Mouse (Mus musculus) gastrocnemius, postnatal 14 days (tissue): ENCODE measurements around the gene Slc1a7. TPM values are rescaled to one million over a fixed set of nuclear protein-coding genes. Genes with fewer than 3 reads are reported as not detected.
A peak's percentile ranks its signal among the peaks of the same experiment; 100 is the strongest.

Experiments
- DNase-seq: peaks from one replicate; pipeline ENCODE4 v3.0.0; 2021; ENCODE audit warnings: mixed read lengths
- intact Hi-C: fragments of 180-260 bp; cut with DNase I; formaldehyde crosslinking; loops from one replicate; pipeline ENCODE4 v1.15.1; 2025; ENCODE audit warnings: low total_unique reads
- total RNA-seq, 2 experiments: library from RNA; stranded (reverse); gene quantifications; 2 replicates each; pipeline ENCODE4 v1.2.3; 2021

Slc1a7 gene
- total RNA-seq, 2 experiments from 2014 or later, result 0.06 to 0.09 TPM

DNA sequence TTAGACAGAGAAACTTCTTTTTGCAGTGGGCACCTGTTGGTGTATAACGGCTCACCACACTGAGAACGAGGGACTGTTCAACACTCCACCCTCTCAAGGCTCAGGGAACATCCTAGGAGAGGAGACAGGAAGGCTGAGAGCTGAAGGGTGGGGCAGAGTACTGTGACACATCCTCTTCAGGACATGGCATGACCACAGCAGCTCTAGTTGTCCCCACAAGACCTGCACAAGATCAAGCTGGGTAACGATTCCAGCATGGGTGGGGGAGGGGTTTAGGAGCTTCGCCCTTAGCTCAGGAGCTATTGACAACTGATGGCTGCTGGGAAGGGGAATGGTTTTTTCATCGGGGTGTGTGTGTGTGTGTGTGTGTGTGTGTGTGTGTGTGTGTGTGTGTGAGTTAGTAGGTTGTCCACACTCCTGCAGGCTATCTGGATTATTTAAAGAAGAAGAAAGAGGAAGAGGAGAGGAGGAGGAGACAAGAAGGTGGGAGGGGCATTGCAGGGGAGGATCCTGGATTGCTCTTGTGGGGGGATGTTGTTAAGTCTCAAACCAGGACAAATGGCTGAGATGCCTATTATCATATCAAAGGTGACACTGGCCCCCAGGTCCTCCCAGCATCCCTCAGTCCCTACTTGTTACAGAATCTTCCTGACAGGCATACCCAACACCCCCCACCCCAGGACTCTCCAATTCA lies 1.6 kb upstream of the Slc1a7 start:
- DNase-seq, result no peak
- intact Hi-C loops, result no loop called here

DNA sequence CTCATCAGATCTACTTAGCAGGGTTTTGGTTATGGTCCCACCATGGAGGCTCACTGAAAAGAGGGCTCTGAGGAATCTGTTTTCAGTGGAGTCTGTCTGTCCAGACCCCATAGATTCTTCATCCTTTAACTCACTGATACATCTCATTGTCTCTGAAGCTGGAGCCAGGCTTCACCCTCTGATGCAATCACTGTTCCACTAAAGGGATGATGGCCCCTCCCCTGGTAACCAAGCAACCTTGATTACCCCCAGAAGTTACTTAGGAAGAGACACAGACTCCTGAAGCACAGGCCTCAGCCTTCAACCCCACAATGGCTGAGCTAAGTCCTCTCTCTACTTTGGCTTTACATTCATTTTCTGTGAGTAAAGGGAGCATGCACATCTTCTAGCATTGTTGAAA lies 1.6 kb downstream of the Slc1a7 start:
- intact Hi-C loops, result no loop called here
- no peak for DNase-seq

DNA sequence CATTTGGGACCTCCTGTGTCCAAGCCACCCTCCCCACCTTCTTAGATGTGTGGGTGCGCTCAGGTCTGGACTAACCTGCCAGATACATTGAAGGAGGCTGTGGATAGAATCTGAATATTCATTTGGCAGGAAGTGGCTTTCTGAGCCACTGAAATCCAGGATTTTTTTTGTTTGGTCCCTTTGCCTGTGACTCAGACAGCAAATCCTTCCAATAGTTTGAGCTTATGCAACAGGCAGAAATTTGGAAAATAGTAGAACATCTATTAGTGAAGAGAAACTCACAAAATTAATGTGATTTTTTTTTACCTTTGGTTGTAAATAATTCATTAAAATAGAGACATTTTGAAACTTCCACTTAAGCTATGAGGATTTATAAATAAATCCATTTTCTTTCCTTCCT lies 3.0 kb downstream of the Slc1a7 start:
- DNase-seq, result no peak
- intact Hi-C loops, result no loop called here

DNA sequence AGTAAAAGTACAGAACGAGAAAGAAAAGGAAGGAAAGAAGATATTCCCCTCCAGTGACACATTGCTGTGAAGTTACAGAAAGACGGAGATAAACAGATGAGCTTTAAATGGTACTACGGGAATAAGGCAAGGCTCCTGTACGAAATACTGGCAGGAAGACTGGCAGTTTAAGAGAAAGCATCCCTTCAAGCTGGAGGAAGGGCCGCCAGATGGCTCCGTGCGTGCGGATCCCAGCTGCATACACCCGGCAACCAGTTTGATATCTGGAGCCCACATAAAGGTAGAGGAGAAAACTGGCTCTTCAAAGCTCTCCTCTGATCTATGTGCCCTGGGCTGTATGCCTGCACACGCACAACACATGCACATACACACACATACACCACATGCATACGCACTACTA lies 6.4 kb downstream of the Slc1a7 start:
- intact Hi-C loops, result no loop called here

DNA sequence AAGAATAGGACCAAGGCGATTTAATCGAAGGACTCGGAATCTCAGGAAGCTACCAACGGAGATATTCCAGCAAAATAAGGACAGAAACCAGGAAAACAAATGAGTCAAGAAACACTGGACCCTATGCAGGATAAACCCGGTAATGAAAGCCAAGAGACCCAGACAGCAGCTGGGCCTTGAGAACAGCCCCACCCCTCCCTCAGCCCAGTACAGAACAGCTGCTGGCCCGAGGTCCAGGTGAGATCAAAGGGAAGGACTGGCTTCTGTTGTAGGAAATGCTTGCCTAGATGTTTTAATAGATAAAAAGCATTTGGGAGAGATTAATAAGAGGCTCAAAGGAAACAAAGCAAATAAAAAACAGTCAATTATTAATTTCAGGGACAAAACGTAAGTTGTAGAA lies 6.9 kb downstream of the Slc1a7 start:
- intact Hi-C loops, result no loop called here
- DNase-seq, result peak; percentile 46

More for the DNA sequence above, 6.4 kb downstream of the Slc1a7 start:
- DNase-seq, result no peak

DNA sequence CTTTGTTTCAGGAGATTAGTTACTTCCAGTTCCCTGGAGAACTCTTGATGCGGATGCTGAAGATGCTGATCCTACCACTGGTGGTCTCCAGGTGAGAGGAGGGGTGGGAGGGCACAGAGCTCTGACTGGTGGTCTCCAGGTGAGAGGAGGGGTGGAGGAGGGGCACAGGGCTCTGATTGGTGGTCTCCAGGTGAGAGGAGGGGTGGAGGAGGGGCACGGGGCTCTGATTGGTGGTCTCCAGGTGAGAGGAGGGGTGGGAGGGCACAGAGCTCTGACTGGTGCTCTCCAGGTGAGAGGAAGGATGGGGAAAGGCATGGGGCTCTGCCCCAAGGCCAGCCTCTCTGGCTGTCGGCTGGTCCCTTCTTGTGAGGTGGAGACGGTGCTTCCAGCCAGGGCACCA lies 9.5 kb downstream of the Slc1a7 start:
- DNase-seq, result no peak
- intact Hi-C loops, result no loop called here

DNA sequence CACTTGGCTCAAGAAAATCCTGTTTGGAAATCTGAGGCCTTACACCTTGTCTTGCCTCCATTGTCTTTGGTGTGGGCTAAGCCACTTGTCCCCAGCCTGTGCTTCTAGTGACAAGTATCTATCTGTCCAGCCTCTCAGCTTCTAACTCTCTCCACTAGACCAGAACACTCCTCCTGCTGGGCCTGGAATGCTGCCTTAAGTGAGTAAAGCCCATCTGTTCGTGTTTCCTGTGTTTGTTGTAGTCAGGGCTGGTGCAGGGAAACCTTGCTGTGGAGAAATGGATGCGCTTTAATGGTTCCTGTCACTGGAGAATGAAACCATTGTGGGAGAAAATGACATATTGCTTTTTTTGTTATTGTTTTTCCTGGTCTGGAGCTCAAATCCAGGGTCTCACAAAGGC lies 11.4 kb downstream of the Slc1a7 start:
- DNase-seq, result no peak
- intact Hi-C loops, result no loop called here

DNA sequence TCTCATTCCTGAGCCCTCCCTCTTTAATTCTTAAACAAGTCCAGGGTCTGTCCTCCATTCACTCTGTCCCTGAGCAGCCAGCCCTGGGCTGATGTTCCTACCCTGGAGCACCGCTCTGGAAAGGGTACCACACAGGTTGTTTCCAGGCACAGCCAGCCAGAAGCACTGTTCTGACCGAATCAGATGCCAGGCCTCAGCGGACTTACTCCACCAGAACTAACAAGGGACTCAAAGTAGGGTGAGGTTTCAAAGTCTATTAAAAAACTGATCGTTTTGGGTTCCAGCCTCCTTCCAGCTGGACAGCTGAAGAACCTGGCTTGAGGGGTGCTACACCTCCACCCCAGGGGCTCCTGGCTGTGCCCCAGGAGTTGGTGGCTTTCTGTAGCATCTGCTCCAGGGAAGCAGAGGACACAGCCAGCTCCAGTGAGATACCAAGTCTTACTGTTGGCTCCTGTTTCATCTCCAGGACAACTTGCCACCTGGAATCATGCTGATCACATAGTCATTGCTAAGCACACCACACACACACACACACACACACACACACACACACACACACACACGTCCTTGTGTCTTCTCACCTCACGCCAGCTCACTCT lies 12.0 kb downstream of the Slc1a7 start:
- no peak for DNase-seq
- intact Hi-C loops, result no loop called here

DNA sequence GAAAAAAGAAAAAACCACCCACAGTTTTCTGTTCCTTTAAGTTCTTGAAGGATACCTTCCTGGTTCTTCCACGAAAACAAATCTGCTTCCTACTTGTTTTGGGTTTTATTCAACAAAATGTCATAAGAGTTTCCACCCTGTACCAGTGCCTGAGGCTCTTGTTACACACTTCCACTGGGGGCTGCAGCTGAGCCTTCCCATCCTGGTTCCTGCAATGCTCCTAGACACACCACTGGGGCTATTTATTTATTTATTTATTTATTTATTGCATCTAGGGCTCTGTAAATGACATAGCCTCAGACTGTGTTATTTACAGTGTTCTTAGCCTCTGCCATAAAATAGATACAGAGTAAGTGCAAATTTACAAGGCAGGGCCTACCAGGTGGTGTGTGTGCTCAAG lies 15.6 kb downstream of the Slc1a7 start:
- no peak for DNase-seq
- intact Hi-C loops, result no loop called here

DNA sequence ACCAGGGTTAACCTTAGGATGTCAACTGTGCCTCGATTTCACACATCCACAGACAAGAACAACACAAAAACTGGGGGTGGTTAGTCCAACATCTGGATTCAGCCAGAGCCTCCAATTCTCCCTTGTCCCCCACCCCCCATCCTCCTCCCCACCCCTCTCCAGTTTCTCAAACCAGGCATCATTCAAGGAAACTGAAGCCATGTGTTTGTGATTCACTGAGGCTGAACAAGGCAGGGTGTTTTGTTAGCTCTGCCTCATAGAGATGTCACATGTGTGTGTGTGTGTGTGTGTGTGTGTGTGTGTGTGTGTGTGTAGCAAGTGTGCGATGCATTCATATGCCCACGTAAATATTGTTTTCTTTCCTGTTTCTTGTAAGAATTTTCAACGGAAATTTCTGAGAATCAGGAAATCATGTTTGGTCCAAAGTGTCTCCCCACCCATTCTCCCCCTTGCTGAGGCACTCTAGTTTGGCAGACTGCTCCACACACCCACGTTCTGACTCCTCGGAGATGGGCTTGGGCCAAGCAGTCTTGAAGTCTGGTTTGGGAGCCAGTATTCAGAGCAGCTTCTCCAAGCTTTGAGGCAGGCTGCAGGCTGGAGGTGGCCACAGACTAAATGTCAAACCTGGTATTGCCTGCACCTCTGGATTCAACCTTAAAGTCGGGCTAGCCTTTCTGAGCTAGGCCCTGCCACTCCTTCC lies 16.3 kb downstream of the Slc1a7 start:
- DNase-seq, result peak; percentile 85
- intact Hi-C loops, result no loop called here

DNA sequence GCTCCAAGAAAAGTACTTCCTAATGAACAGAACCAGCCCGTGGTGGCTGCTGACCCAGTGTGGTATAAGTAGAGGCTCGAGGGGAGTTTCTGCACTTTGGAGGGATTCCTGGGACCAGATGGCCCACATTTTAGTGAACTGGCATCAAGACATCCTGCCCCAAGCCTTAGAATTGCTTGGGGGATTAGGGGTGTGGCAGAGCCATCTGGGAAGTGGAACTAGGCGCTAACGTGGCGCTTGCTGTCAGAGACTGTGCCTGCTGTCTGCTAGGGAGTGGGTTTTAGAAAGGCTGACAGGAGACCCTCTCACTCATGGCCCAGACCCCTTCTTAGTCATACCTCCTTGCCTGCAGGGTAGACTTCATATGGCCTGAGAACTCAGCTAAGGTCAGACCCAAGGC lies 17.7 kb downstream of the Slc1a7 start:
- intact Hi-C loops, result no loop called here
- DNase-seq, result no peak

DNA sequence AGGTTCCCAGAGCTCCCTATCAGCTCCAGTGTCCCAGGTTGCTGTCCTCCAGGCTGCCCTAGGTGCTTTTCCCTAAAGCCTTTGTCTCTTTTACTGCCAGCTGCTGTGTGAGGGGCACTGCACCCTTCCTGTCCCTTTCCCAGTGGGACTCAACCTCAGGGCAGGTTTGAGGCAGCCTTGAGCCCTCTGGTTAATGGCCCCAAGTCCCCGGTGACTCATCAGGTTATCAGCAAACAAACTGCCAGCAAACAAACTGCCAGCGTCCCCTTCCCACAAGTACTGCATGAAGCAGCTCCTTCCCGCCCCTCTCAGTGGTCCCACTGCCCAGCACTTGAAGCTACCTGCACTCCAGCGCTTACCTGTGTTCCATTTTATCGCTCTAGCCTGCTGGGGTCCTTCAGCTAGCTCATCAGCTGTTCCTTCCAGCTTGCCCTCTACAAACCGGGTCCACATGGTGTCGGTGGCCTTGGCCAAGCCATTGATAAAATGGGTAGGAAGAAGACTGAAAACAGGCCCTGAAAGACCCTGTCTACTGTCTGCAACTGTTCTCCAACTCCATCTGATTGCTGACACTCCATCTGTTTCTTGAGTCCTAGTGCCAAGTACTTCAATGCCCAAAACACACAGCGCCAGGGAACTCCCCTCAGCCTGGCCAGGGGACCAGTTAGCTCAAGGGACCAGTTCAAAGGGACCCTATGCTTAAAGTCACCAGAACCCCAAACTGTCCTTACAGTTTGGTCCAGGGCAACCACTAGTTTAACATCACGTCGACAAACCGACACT lies 18.4 kb downstream of the Slc1a7 start:
- DNase-seq, result no peak
- intact Hi-C loops, result no loop called here

DNA sequence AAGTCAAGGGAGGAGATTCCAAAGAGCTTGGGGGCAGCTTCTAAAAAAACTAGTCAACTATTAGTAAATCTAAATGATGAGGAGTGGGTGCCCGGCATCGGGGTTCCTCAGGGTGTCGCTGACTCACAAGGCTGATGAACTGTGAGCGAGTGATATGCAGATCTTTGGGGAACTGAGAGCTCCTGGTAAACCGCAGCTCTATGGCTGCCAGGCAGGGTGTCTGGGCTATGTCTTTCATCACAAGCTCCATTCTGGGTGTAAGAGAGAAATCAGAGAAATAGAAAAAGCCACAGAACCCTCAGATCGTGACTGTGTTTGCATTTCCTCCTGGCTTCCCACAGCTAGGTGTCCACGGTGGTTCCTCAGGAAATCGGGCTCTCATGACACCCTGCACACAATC lies 20.8 kb downstream of the Slc1a7 start:
- DNase-seq, result no peak
- intact Hi-C loops, result no loop called here

DNA sequence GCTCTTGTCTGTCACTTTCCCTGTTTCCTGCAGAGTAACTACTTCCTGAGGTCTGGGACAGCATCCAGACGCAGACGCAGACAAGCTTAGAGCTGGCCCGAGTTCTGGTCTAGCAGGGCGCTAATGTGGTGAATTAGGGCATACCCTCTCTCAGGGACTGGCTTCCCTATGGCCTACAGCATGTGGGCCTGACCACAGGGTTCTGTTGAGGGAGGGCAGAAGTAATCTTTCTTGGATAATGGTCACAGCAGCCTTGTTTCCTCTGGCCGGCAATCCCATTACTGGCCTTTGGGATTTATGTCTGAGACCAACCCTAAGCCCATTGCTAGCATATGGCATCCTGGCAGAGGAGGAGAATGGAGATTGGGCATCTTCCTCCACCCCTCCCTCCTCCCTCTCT lies 22.7 kb downstream of the Slc1a7 start:
- DNase-seq, result no peak
- intact Hi-C loops, result no loop called here

DNA sequence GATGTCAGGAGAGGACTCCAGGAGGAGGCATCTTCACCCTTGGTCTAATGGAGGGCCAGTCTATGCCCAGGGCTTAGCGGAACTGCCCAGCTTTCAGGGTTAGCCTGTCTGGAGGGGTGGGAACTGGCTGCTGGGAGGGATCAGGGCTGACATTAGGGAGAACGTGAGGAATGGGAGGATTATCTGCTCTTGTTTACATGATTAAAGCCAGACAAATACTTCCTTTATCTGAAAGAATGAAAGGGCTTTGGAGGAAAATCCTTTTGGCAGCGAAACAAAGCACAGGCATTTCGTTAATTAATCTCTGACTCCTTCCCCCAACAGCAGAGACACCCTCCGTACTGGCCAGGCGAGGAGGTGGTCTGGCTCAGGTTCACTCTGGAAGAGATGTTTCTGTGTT lies 23.7 kb downstream of the Slc1a7 start:
- no peak for DNase-seq
- intact Hi-C loops, result no loop called here

DNA sequence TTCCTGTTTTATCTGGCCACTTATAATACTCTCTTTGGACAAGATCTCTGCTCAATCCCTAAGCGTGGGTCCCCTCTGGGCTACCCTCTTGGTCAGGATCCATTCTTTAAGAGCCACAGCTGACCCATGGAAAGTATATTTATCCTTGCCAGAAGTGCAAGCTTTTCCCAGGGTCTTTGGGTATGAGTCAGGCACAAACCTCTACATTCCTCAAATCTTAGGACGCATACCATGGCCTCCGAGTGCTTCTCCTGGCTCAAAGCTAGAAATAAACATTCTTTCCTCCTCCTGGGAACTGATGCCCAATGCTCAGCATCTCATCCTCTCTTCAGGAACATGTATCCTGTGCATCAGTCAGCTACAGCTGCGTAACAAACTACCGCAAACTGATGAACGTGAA lies 26.9 kb downstream of the Slc1a7 start:
- no peak for DNase-seq
- intact Hi-C loops, result no loop called here

DNA sequence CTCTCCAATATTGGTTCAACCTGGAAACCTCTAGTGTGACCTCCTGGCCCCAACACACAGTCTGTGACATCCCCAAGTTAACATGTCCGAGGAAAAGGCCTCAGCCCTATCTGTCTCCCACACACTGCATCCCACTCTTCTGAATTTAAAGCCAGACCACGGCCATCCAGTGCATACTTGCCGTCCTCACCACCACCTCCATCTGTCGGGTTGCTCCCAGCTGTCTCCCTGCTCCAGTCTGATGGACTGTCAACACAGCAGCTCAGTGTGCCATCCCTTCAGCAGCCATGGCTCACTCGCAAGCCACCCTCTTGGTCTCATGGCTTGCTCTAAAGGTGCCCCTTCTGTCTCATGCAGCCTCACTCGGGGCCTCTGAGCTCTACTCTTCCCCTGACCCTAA lies 27.6 kb downstream of the Slc1a7 start:
- intact Hi-C loops, result no loop called here
- no peak for DNase-seq

DNA sequence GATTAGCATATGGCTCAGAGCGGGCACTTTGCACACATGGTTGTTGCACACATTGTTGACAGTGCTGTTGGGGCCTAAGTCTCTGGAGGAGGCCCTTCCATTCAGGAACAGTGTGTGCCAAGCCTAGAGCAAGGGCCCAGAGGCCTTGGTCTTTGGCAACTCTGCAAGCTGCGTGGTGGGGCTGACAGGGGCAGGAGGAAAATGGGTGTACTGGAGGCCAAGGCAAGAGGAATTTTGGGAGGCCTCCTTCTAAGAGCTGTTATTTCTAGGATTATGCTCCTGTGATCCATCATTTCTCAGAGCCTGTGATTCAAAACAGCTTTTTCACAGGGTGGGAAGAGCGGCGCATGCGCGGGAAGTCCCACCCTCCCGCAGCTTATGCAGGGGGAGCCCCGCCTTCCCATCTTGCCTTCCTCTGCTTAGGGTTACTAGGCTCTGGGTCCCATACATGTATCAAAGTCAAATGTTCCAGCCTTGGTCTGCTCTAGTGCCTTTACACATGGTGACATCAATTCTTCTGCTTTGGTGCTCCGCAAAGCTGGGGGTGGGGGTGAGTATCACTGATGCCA lies 28.4 kb downstream of the Slc1a7 start:
- intact Hi-C loops, result no loop called here
- DNase-seq, result no peak

DNA sequence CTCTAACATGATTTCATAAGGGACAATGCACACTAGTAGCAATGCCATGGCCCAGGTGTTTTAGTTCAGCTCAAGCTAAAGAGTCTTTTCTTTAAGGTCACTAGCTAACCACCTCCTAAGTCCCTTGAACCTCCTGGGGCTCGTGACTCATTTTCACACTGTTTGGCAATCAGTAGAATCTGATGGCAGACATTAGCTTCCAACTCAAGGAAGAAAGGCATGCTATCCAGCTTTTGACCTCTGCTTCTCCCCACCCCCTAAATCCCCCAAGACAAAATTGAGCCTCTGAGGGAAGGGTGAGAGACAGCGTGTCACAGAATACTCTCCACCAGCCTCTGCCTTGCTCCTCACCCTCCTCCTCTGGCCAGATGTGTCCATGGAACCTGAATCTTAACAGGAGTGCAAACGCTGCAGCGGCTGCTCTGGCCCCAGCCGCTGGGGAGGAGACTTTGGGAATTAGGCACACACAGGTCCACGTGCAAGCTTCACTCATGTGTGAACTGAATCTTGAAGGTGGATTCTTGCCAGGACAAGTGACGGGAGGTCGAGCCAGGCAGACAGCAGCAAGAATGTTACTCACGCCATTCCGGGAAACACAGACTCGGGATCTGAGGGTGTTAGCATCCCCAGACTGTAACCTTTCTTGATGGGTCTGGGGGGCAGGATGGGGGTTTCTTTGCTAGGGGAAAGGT lies 30.7 kb downstream of the Slc1a7 start:
- intact Hi-C loops, result no loop called here
- DNase-seq, result peak; percentile 68

DNA sequence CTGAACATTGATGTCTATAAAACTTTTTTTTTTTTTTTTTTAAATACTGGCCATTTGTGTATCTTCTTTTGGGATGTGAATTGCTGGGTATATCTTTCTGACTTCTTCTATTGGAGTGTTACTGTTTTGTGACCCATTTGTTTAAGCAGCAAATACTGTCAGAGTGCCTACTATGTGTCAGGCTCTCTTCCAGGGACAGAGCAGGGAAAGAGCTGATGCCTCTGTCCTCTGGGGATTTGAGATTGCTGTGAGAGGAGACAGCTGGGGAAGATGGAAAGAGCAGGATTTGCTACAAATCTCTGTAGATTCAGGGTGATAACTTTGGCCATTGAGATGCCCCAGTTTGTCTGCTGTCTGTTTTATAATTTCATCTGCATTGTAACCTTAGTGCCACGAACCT lies 31.2 kb downstream of the Slc1a7 start:
- DNase-seq, result no peak

More for the DNA sequence above, 31.2 kb downstream of the Slc1a7 start:
- intact Hi-C loops, result no loop called here
